Mouse (Mus musculus) left cerebral cortex, adult 11 months (tissue): ENCODE measurements around the gene Rem1.

ENCODE experiments used
- DNase-seq: peaks from one replicate; pipeline ENCODE4 v3.0.0; 2022; ENCODE audit warnings: low spot score

Gene Rem1

DNA sequence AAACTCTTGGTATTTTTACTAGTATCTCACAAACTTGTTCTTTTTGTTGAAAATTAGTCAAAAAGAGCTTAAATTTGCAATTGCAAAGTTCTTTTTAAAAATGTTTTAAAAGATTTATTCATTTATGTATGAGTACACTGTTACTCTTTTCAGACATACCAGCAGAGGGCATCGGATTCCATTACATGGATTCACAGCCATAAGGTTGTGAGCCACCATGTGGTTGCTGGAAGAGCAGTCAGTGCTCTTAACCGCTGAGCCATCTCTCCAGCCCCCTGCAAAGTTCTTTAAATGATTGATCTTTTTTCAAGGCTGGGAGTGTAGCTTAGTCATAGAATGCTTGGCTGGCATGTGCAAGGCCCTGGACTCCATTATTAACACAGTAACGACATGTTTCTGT, 51.6 kb downstream of the Rem1 start:
- no peak for DNase-seq

- no peak for DNase-seq
These were observed 52.2 kb downstream of the Rem1 start for GRCm38 (mm10) chr2:152678925-152679324.

- no peak for DNase-seq
These were observed 53.1 kb downstream of the Rem1 start for GRCm38 (mm10) chr2:152679701-152680355.

DNA sequence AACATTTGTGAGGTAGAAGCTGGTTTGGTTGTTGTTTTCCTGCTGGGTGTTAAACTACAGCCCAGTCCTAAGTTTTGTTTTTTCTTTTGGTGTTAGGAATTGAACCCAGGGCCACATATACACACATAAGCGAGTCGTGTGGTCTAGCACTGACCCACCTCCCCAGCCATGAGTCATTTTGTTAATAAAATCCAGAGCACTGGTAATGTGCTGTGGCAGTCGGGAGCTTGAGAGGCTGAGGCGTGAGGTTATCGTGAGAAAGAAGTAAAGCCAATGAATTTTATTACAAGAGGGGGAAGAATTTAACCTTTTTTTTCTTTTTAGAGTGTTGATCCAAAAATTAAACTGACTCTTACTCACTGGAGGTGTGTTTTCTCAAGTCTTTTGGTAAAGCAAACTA, 56.3 kb downstream of the Rem1 start:
- DNase-seq = no peak
